Mouse (Mus musculus): ENCODE measurements around the gene Zdhhc15. TPM values are rescaled to one million over a fixed set of nuclear protein-coding genes. Genes with fewer than 3 reads are reported as not detected.

The Zdhhc15 gene
- total RNA-seq, 2 experiments from 2014 or later = 6.4 to 7.1 TPM

Other genes with a start within 250 kb of the Zdhhc15 start
- gene Uprt, start 188.2 kb downstream of the Zdhhc15 start, total RNA-seq (2021) = 10 to 100 TPM; 14.4 to 17.6 TPM
- gene Magee2, start 186.2 kb upstream of the Zdhhc15 start, total RNA-seq (2021) = 10 to 100 TPM; 12.2 to 14.4 TPM

All from layer of hippocampus, postnatal 36 days (tissue).